Mouse (Mus musculus) hindbrain, embryonic 10.5 days (tissue): ENCODE data around the gene Xpo6. TPM values are rescaled to one million over a fixed set of nuclear protein-coding genes. Genes with fewer than 3 reads are reported as not detected.
A peak's percentile ranks its signal among the peaks of the same experiment; 100 is the strongest.

Experiments used
- DNase-seq: peaks from one replicate; pipeline ENCODE4 v3.0.0-alpha.2; 2017; ENCODE audit warnings: low spot score
- H3K27ac ChIP-seq: fragments of 300-500 bp; sonication (generic); 2 replicates; pipeline ENCODE4 v1.5.1; 2016; ENCODE audit warnings: mild to moderate bottlenecking, moderate library complexity
- H3K27me3 ChIP-seq: fragments of 300-500 bp; sonication (generic); 2 replicates; pipeline ENCODE4 v1.6.1; 2016; ENCODE audit warnings: mild to moderate bottlenecking; ENCODE audit not compliant: poor library complexity, insufficient read depth, severe bottlenecking
- H3K36me3 ChIP-seq: fragments of 300-500 bp; sonication (generic); 2 replicates; pipeline ENCODE4 v1.6.1; 2016; ENCODE audit warnings: mild to moderate bottlenecking, moderate library complexity
- H3K4me1 ChIP-seq: fragments of 300-500 bp; sonication (generic); replicated peaks from 2 replicates; pipeline ENCODE4 v1.6.1; 2016; ENCODE audit warnings: mild to moderate bottlenecking
- H3K4me3 ChIP-seq: fragments of 300-500 bp; sonication (generic); 2 replicates; pipeline ENCODE4 v1.5.1; 2016; ENCODE audit warnings: mild to moderate bottlenecking, moderate library complexity
- H3K9me3 ChIP-seq: fragments of 300-500 bp; sonication (generic); 2 replicates; pipeline ENCODE4 v1.6.1; 2016; ENCODE audit warnings: mild to moderate bottlenecking, moderate library complexity
- WGBS: fragments of 180-500 bp; shearing (Covaris S2); methylation state at CpG from one replicate; pipeline ENCODE4 v1.1.7; 2016; 5-methylcytosine and 5-hydroxymethylcytosine counted together
- polyA plus RNA-seq: library from polyadenylated mRNA; unstranded; fragments of >200 nt; fragmentation: Nextera tagmentation; extraction: Ambion mirVana; gene quantifications from 2 replicates; pipeline ENCODE4 v1.2.1, GENCODE M21; 2016

Xpo6 gene
- polyA plus RNA-seq, 1 experiment from 2014 or later = 60.9 TPM

GRCm38 (mm10) chr7:126100440-126100839 is 99.9 kb downstream of the Xpo6 start:
- 95% methylated on average over 11 of the region's 11 CpGs for WGBS
- peaks cover 97% of the 10 kb centered on the region for H3K36me3 ChIP-seq
- no peaks in the 10 kb centered on the region for H3K9me3 ChIP-seq
- no peak for DNase-seq
- no peak overlapping the region for H3K4me3 ChIP-seq
- no peaks in the 10 kb centered on the region for H3K4me1 ChIP-seq
- no peaks in the 10 kb centered on the region for H3K27me3 ChIP-seq
- H3K27ac ChIP-seq = no peak overlapping the region

- WGBS = 84% methylated on average over 2 of the region's 2 CpGs
Measured at GRCm38 (mm10) chr7:126099835-126100234, 100.5 kb downstream of the Xpo6 start.

GRCm38 (mm10) chr7:126099163-126099775 is 101.0 kb downstream of the Xpo6 start:
- peaks cover 86% of the 10 kb centered on the region for H3K36me3 ChIP-seq
- no peaks in the 10 kb centered on the region for H3K27me3 ChIP-seq
- 95% methylated on average over 7 of the region's 7 CpGs for WGBS
- H3K27ac ChIP-seq = no peak overlapping the region
- no peaks in the 10 kb centered on the region for H3K4me1 ChIP-seq
- no peaks in the 10 kb centered on the region for H3K9me3 ChIP-seq
- H3K4me3 ChIP-seq = no peak overlapping the region
- no peak for DNase-seq

More at GRCm38 (mm10) chr7:126099835-126100234, 100.5 kb downstream of the Xpo6 start:
- H3K4me1 ChIP-seq = no peaks in the 10 kb centered on the region
- H3K9me3 ChIP-seq = no peaks in the 10 kb centered on the region
- H3K27ac ChIP-seq = no peak overlapping the region
- no peak overlapping the region for H3K4me3 ChIP-seq
- H3K27me3 ChIP-seq = no peaks in the 10 kb centered on the region
- no peak for DNase-seq
- peaks cover 91% of the 10 kb centered on the region for H3K36me3 ChIP-seq

- no peak for DNase-seq
- H3K4me1 ChIP-seq = no peaks in the 10 kb centered on the region
- WGBS = 81% methylated on average over 7 of the region's 9 CpGs
Measured at GRCm38 (mm10) chr7:126097219-126097915, 102.9 kb downstream of the Xpo6 start.

GRCm38 (mm10) chr7:126096596-126096995 is 103.7 kb downstream of the Xpo6 start:
- Histone ChIP-seq H3K27ac (no peak overlapping the region), H3K27me3 (no peaks in the 10 kb centered on the region), H3K36me3 (peaks cover 59% of the 10 kb centered on the region), H3K4me3 (no peak overlapping the region), H3K9me3 (no peaks in the 10 kb centered on the region), H3K4me1 (no peaks in the 10 kb centered on the region)
- no peak for DNase-seq
- 81% methylated on average over 5 of the region's 5 CpGs for WGBS

More at GRCm38 (mm10) chr7:126097219-126097915, 102.9 kb downstream of the Xpo6 start:
- Histone ChIP-seq H3K36me3 (peaks cover 67% of the 10 kb centered on the region), H3K9me3 (no peaks in the 10 kb centered on the region), H3K27me3 (no peaks in the 10 kb centered on the region), H3K4me3 (no peak overlapping the region), H3K27ac (no peak overlapping the region)

- DNase-seq = no peak
- H3K27ac ChIP-seq = no peak overlapping the region
- no peaks in the 10 kb centered on the region for H3K27me3 ChIP-seq
- no peak overlapping the region for H3K4me3 ChIP-seq
- H3K9me3 ChIP-seq = peaks cover 5% of the 10 kb centered on the region; the same call in 1 of the 2 replicates
- 89% methylated on average over 5 of the region's 5 CpGs for WGBS
- H3K36me3 ChIP-seq = peaks cover 41% of the 10 kb centered on the region
- H3K4me1 ChIP-seq = no peaks in the 10 kb centered on the region
Measured at GRCm38 (mm10) chr7:126094738-126095137, 105.6 kb downstream of the Xpo6 start.

- H3K27me3 ChIP-seq = no peaks in the 10 kb centered on the region
- 52% methylated on average over 3 of the region's 3 CpGs for WGBS
- DNase-seq = no peak
- H3K27ac ChIP-seq = no peak overlapping the region
- H3K4me1 ChIP-seq = no peaks in the 10 kb centered on the region
- peaks cover 5% of the 10 kb centered on the region; the same call in 1 of the 2 replicates for H3K9me3 ChIP-seq
- H3K4me3 ChIP-seq = no peak overlapping the region
- H3K36me3 ChIP-seq = peaks cover 27% of the 10 kb centered on the region
Measured at GRCm38 (mm10) chr7:126093162-126093561, 107.1 kb downstream of the Xpo6 start.

GRCm38 (mm10) chr7:126089782-126090181 is 110.5 kb downstream of the Xpo6 start:
- H3K36me3 ChIP-seq = no peaks in the 10 kb centered on the region
- no peak overlapping the region for H3K27ac ChIP-seq
- H3K4me1 ChIP-seq = peaks cover 23% of the 10 kb centered on the region
- H3K27me3 ChIP-seq = peaks cover 24% of the 10 kb centered on the region
- H3K4me3 ChIP-seq = no peak overlapping the region
- H3K9me3 ChIP-seq = peaks cover 5% of the 10 kb centered on the region; the same call in 1 of the 2 replicates
- 21% methylated on average over 6 of the region's 6 CpGs for WGBS
- DNase-seq = peak; percentile 60

GRCm38 (mm10) chr7:126088155-126088554 is 112.1 kb downstream of the Xpo6 start:
- DNase-seq = no peak
- peaks cover 36% of the 10 kb centered on the region for H3K4me1 ChIP-seq
- peaks cover 41% of the 10 kb centered on the region for H3K27me3 ChIP-seq
- WGBS = 20% methylated on average over 6 of the region's 6 CpGs
- H3K36me3 ChIP-seq = no peaks in the 10 kb centered on the region
- no peak overlapping the region for H3K27ac ChIP-seq
- peaks cover 5% of the 10 kb centered on the region; the same call in 1 of the 2 replicates for H3K9me3 ChIP-seq
- H3K4me3 ChIP-seq = no peak overlapping the region

- Histone ChIP-seq H3K27me3 (peaks cover 46% of the 10 kb centered on the region), H3K4me3 (no peak overlapping the region), H3K36me3 (no peaks in the 10 kb centered on the region), H3K9me3 (peaks cover 5% of the 10 kb centered on the region; the same call in 1 of the 2 replicates), H3K27ac (no peak overlapping the region), H3K4me1 (peaks cover 40% of the 10 kb centered on the region)
- DNase-seq = no peak
- whole genome bisulfite sequencing = 76% methylated on average over 10 of the region's 10 CpGs
Measured at GRCm38 (mm10) chr7:126087602-126088001, 112.7 kb downstream of the Xpo6 start.

GRCm38 (mm10) chr7:126086321-126086741 is 114.0 kb downstream of the Xpo6 start:
- Histone ChIP-seq H3K9me3 (peaks cover 5% of the 10 kb centered on the region; the same call in 1 of the 2 replicates), H3K4me1 (peaks cover 52% of the 10 kb centered on the region), H3K27ac (no peak overlapping the region), H3K4me3 (no peak overlapping the region), H3K27me3 (peaks cover 59% of the 10 kb centered on the region), H3K36me3 (no peaks in the 10 kb centered on the region)
- WGBS = 41% methylated on average over 6 of the region's 6 CpGs
- DNase-seq = no peak

- peaks cover 60% of the 10 kb centered on the region for H3K4me1 ChIP-seq
- no peaks in the 10 kb centered on the region for H3K36me3 ChIP-seq
- no peak for DNase-seq
- H3K27ac ChIP-seq = no peak overlapping the region
- no peak overlapping the region for H3K4me3 ChIP-seq
- peaks cover 71% of the 10 kb centered on the region for H3K27me3 ChIP-seq
- WGBS = 92% methylated on average over 9 of the region's 9 CpGs
- no peaks in the 10 kb centered on the region for H3K9me3 ChIP-seq
Measured at GRCm38 (mm10) chr7:126085154-126085553, 115.1 kb downstream of the Xpo6 start.

GRCm38 (mm10) chr7:126083980-126084348 is 116.3 kb downstream of the Xpo6 start:
- peaks cover 66% of the 10 kb centered on the region for H3K4me1 ChIP-seq
- DNase-seq = no peak
- H3K27me3 ChIP-seq = peaks cover 82% of the 10 kb centered on the region
- H3K9me3 ChIP-seq = no peaks in the 10 kb centered on the region
- WGBS = 8% methylated on average over 4 of the region's 4 CpGs
- H3K4me3 ChIP-seq = no peak overlapping the region
- H3K36me3 ChIP-seq = no peaks in the 10 kb centered on the region
- no peak overlapping the region for H3K27ac ChIP-seq
